Mouse (Mus musculus) neural tube, embryonic 15.5 days (tissue): Measurements from ENCODE around the gene Piwil4. TPM values are rescaled to one million over a fixed set of nuclear protein-coding genes. Genes with fewer than 3 reads are reported as not detected.
"Not testable (repeated sequence)": the region's sequence is repeated elsewhere in the genome, so short reads cannot be mapped to it uniquely, and the experiment has no call there.

Experiments
- ATAC-seq: fragments of 200-750 bp; cut with Nextera tagmentation; 2 replicates; pipeline ENCODE4 v1.8.0; 2017; ENCODE audit warnings: mild to moderate bottlenecking, moderate TSS enrichment, moderate library complexity; ENCODE audit not compliant: low FRiP score
- H3K27ac ChIP-seq: fragments of 300-500 bp; sonication (generic); replicated peaks from 2 replicates; pipeline ENCODE4 v1.5.1; 2015; ENCODE audit warnings: mild to moderate bottlenecking, inconsistent platforms
- H3K27me3 ChIP-seq: fragments of 300-500 bp; sonication (generic); replicated peaks from 2 replicates; pipeline ENCODE4 v1.6.1; 2015; ENCODE audit warnings: inconsistent platforms
- H3K36me3 ChIP-seq: fragments of 300-500 bp; sonication (generic); 2 replicates; pipeline ENCODE4 v1.6.1; 2015; ENCODE audit warnings: inconsistent platforms
- H3K4me1 ChIP-seq: fragments of 300-500 bp; sonication (generic); 2 replicates; pipeline ENCODE4 v1.6.1; 2015; ENCODE audit warnings: inconsistent platforms
- H3K4me2 ChIP-seq: fragments of 300-500 bp; sonication (generic); 2 replicates; pipeline ENCODE4 v1.6.1; 2015; ENCODE audit warnings: inconsistent platforms, mild to moderate bottlenecking, moderate library complexity
- H3K4me3 ChIP-seq: fragments of 300-500 bp; sonication (generic); replicated peaks from 2 replicates; pipeline ENCODE4 v1.5.1; 2015; ENCODE audit warnings: mild to moderate bottlenecking, inconsistent platforms
- H3K9ac ChIP-seq: fragments of 300-500 bp; sonication (generic); replicated peaks from 2 replicates; pipeline ENCODE4 v1.6.1; 2015; ENCODE audit warnings: mild to moderate bottlenecking, inconsistent platforms
- H3K9me3 ChIP-seq: fragments of 300-500 bp; sonication (generic); replicated peaks from 2 replicates; pipeline ENCODE4 v1.6.1; 2016; ENCODE audit warnings: inconsistent platforms
- WGBS: fragments of 180-500 bp; shearing (Covaris S2); methylation state at CpG from one replicate; pipeline ENCODE4 v1.1.7; 2015; ENCODE audit warnings: mixed read lengths; 5-methylcytosine and 5-hydroxymethylcytosine counted together
- polyA plus RNA-seq: library from polyadenylated mRNA; unstranded; fragments of >200 nt; fragmentation: Nextera tagmentation; extraction: Ambion mirVana; gene quantifications from 2 replicates; pipeline ENCODE4 v1.2.1, GENCODE M21; 2015

The Piwil4 gene
- polyA plus RNA-seq, 1 experiment from 2014 or later, result 0.31 TPM

- H3K4me1 ChIP-seq, result no peaks in the 10 kb centered on the region
- no peaks in the 10 kb centered on the region for H3K36me3 ChIP-seq
- no peak overlapping the region for H3K9ac ChIP-seq
- no peaks in the 10 kb centered on the region for H3K9me3 ChIP-seq
- no peaks in the 10 kb centered on the region for H3K27me3 ChIP-seq
- ATAC-seq, result no peak
- no peak overlapping the region for H3K4me3 ChIP-seq
- H3K27ac ChIP-seq, result no peak overlapping the region
- H3K4me2 ChIP-seq, result no peak overlapping the region
- WGBS, result 84% methylated on average over 12 of the region's 12 CpGs
Observed at GRCm38 (mm10) chr9:14689376-14690108, 51.0 kb downstream of the Piwil4 start.

- WGBS, result 49% methylated on average over 4 of the region's 4 CpGs
- no peak for ATAC-seq
- no peaks in the 10 kb centered on the region for H3K36me3 ChIP-seq
Observed at GRCm38 (mm10) chr9:14684363-14684762, 56.2 kb downstream of the Piwil4 start.

GRCm38 (mm10) chr9:14682741-14683140 lies 57.8 kb downstream of the Piwil4 start:
- no peak overlapping the region for H3K4me2 ChIP-seq
- H3K9ac ChIP-seq, result no peak overlapping the region
- no peaks in the 10 kb centered on the region for H3K36me3 ChIP-seq
- H3K27me3 ChIP-seq, result no peaks in the 10 kb centered on the region
- no peak overlapping the region for H3K27ac ChIP-seq
- ATAC-seq, result no peak
- H3K9me3 ChIP-seq, result no peaks in the 10 kb centered on the region
- no peaks in the 10 kb centered on the region for H3K4me1 ChIP-seq
- no peak overlapping the region for H3K4me3 ChIP-seq

More at GRCm38 (mm10) chr9:14684363-14684762, 56.2 kb downstream of the Piwil4 start:
- Histone ChIP-seq H3K27me3 (no peaks in the 10 kb centered on the region), H3K4me2 (no peak overlapping the region), H3K4me1 (no peaks in the 10 kb centered on the region), H3K4me3 (no peak overlapping the region), H3K9me3 (no peaks in the 10 kb centered on the region), H3K27ac (no peak overlapping the region), H3K9ac (no peak overlapping the region)

- H3K27me3 ChIP-seq, result no peaks in the 10 kb centered on the region
- no peaks in the 10 kb centered on the region for H3K9me3 ChIP-seq
- ATAC-seq, result no peak
- no peaks in the 10 kb centered on the region for H3K36me3 ChIP-seq
- WGBS, result 57% methylated on average over 2 of the region's 2 CpGs
- no peak overlapping the region for H3K27ac ChIP-seq
- no peak overlapping the region for H3K4me3 ChIP-seq
- H3K4me2 ChIP-seq, result no peak overlapping the region
- H3K9ac ChIP-seq, result no peak overlapping the region
- no peaks in the 10 kb centered on the region for H3K4me1 ChIP-seq
Observed at GRCm38 (mm10) chr9:14680584-14680983, 59.9 kb downstream of the Piwil4 start.

- ATAC-seq, result no peak
Observed at GRCm38 (mm10) chr9:14675707-14676691, 64.5 kb downstream of the Piwil4 start.

GRCm38 (mm10) chr9:14674506-14674905 lies 66.0 kb downstream of the Piwil4 start:
- no peaks in the 10 kb centered on the region for H3K4me1 ChIP-seq
- H3K9me3 ChIP-seq, result no peaks in the 10 kb centered on the region
- H3K27me3 ChIP-seq, result no peaks in the 10 kb centered on the region
- H3K27ac ChIP-seq, result no peak overlapping the region
- WGBS, result 93% methylated on average over 8 of the region's 8 CpGs
- no peak for ATAC-seq
- H3K36me3 ChIP-seq, result no peaks in the 10 kb centered on the region
- no peak overlapping the region for H3K4me2 ChIP-seq
- H3K9ac ChIP-seq, result no peak overlapping the region
- H3K4me3 ChIP-seq, result no peak overlapping the region

More at GRCm38 (mm10) chr9:14675707-14676691, 64.5 kb downstream of the Piwil4 start:
- Histone ChIP-seq H3K9ac (no peak overlapping the region), H3K27me3 (no peaks in the 10 kb centered on the region), H3K4me3 (no peak overlapping the region), H3K4me2 (no peak overlapping the region), H3K9me3 (no peaks in the 10 kb centered on the region), H3K36me3 (no peaks in the 10 kb centered on the region), H3K27ac (no peak overlapping the region), H3K4me1 (no peaks in the 10 kb centered on the region)
- 69% methylated on average over 9 of the region's 9 CpGs for WGBS

- H3K4me1 ChIP-seq, result no peaks in the 10 kb centered on the region
- ATAC-seq, result no peak
- no peak overlapping the region for H3K27ac ChIP-seq
- H3K9ac ChIP-seq, result no peak overlapping the region
- no peaks in the 10 kb centered on the region for H3K36me3 ChIP-seq
- no peak overlapping the region for H3K4me2 ChIP-seq
- no peaks in the 10 kb centered on the region for H3K27me3 ChIP-seq
- WGBS, result 87% methylated on average over 4 of the region's 4 CpGs
- no peak overlapping the region for H3K4me3 ChIP-seq
- H3K9me3 ChIP-seq, result no peaks in the 10 kb centered on the region
Observed at GRCm38 (mm10) chr9:14673109-14673508, 67.4 kb downstream of the Piwil4 start.

GRCm38 (mm10) chr9:14671965-14672364 lies 68.6 kb downstream of the Piwil4 start:
- not testable (repeated sequence) for ATAC-seq, H3K27ac ChIP-seq

GRCm38 (mm10) chr9:14668382-14668781 lies 72.2 kb downstream of the Piwil4 start:
- no peak overlapping the region for H3K9ac ChIP-seq
- H3K27me3 ChIP-seq, result no peaks in the 10 kb centered on the region
- no peak overlapping the region for H3K4me2 ChIP-seq
- H3K9me3 ChIP-seq, result no peaks in the 10 kb centered on the region
- ATAC-seq, result no peak
- H3K4me3 ChIP-seq, result no peak overlapping the region
- WGBS, result 80% methylated on average over 3 of the region's 3 CpGs
- no peaks in the 10 kb centered on the region for H3K4me1 ChIP-seq
- no peak overlapping the region for H3K27ac ChIP-seq
- no peaks in the 10 kb centered on the region for H3K36me3 ChIP-seq

More at GRCm38 (mm10) chr9:14671965-14672364, 68.6 kb downstream of the Piwil4 start:
- not testable (repeated sequence) for H3K36me3 ChIP-seq, H3K4me1 ChIP-seq, H3K4me2 ChIP-seq, H3K9me3 ChIP-seq, H3K9ac ChIP-seq, H3K4me3 ChIP-seq, H3K27me3 ChIP-seq
- 42% methylated on average over 5 of the region's 5 CpGs for WGBS

- H3K36me3 ChIP-seq, result no peaks in the 10 kb centered on the region
- no peak overlapping the region for H3K4me3 ChIP-seq
- ATAC-seq, result no peak
- WGBS, result 92% methylated on average over 3 of the region's 3 CpGs
- H3K9ac ChIP-seq, result no peak overlapping the region
- H3K9me3 ChIP-seq, result no peaks in the 10 kb centered on the region
- H3K27ac ChIP-seq, result no peak overlapping the region
- no peak overlapping the region for H3K4me2 ChIP-seq
- H3K27me3 ChIP-seq, result no peaks in the 10 kb centered on the region
- no peaks in the 10 kb centered on the region for H3K4me1 ChIP-seq
Observed at GRCm38 (mm10) chr9:14666071-14666470, 74.5 kb downstream of the Piwil4 start.

- Histone ChIP-seq H3K36me3 (no peaks in the 10 kb centered on the region), H3K4me3 (no peak overlapping the region), H3K4me1 (no peaks in the 10 kb centered on the region), H3K27ac (no peak overlapping the region), H3K27me3 (no peaks in the 10 kb centered on the region), H3K9ac (no peak overlapping the region), H3K4me2 (no peak overlapping the region), H3K9me3 (no peaks in the 10 kb centered on the region)
- no peak for ATAC-seq
- 94% methylated on average over 2 of the region's 2 CpGs for WGBS
Observed at GRCm38 (mm10) chr9:14663591-14663990, 76.9 kb downstream of the Piwil4 start.

GRCm38 (mm10) chr9:14662876-14663275 lies 77.7 kb downstream of the Piwil4 start:
- Histone ChIP-seq H3K9ac (no peak overlapping the region), H3K27me3 (no peaks in the 10 kb centered on the region), H3K9me3 (no peaks in the 10 kb centered on the region), H3K4me2 (no peak overlapping the region), H3K36me3 (no peaks in the 10 kb centered on the region), H3K27ac (no peak overlapping the region), H3K4me3 (no peak overlapping the region), H3K4me1 (no peaks in the 10 kb centered on the region)
- ATAC-seq, result no peak
- WGBS, result 82% methylated on average over 7 of the region's 7 CpGs
